Mouse (Mus musculus) kidney, postnatal 25 days (tissue): ENCODE data around the gene Tgfb3.
A peak's percentile ranks its signal among the peaks of the same experiment; 100 is the strongest.

Experiments
- DNase-seq, 2 experiments: peaks; one replicate each; pipeline ENCODE4 v3.0.0; 2021; ENCODE audit warnings: mixed read lengths in 2 of 2

The Tgfb3 gene

GRCm38 (mm10) chr12:86078553-86079201, at the start of gene Tgfb3:
Gene Tgfb3, minus strand, starts transcription at chr12:86079041.
- DNase-seq = peak; percentile 23 to 57

GRCm38 (mm10) chr12:86128122-86128521, 49.3 kb upstream of the Tgfb3 start:
- peak; percentile 74 to 87 for DNase-seq

GRCm38 (mm10) chr12:86124016-86124415, 45.2 kb upstream of the Tgfb3 start:
- no peak for DNase-seq

GRCm38 (mm10) chr12:86116295-86116835, 37.5 kb upstream of the Tgfb3 start:
- DNase-seq = no peak

GRCm38 (mm10) chr12:86110637-86111036, 31.8 kb upstream of the Tgfb3 start:
- peak; percentile 59 to 78 for DNase-seq

- peak; percentile 52 to 54 for DNase-seq
Measured at GRCm38 (mm10) chr12:86109531-86109930, 30.7 kb upstream of the Tgfb3 start.

GRCm38 (mm10) chr12:86107645-86108044, 28.8 kb upstream of the Tgfb3 start:
- DNase-seq = peak in 1 of 2 experiments; percentile 26

GRCm38 (mm10) chr12:86106086-86106485, 27.2 kb upstream of the Tgfb3 start:
- DNase-seq = peak in 1 of 2 experiments; percentile 20

- peak; percentile 28 to 63 for DNase-seq
Measured at GRCm38 (mm10) chr12:86105546-86105945, 26.7 kb upstream of the Tgfb3 start.

GRCm38 (mm10) chr12:86104297-86104696, 25.5 kb upstream of the Tgfb3 start:
- DNase-seq = peak; percentile 45 to 60

- peak; percentile 43 to 70 for DNase-seq
Measured at GRCm38 (mm10) chr12:86103852-86104251, 25.0 kb upstream of the Tgfb3 start.

GRCm38 (mm10) chr12:86103391-86103790, 24.6 kb upstream of the Tgfb3 start:
- peak in 1 of 2 experiments; percentile 59 for DNase-seq

GRCm38 (mm10) chr12:86102686-86103085, 23.8 kb upstream of the Tgfb3 start:
- DNase-seq = peak; percentile 70 to 85

GRCm38 (mm10) chr12:86100711-86101110, 21.9 kb upstream of the Tgfb3 start:
- peak in 1 of 2 experiments; percentile 25 for DNase-seq

GRCm38 (mm10) chr12:86097781-86098180, 18.9 kb upstream of the Tgfb3 start:
- DNase-seq = no peak

- no peak for DNase-seq
Measured at GRCm38 (mm10) chr12:86095806-86096205, 17.0 kb upstream of the Tgfb3 start.

GRCm38 (mm10) chr12:86094075-86094474, 15.2 kb upstream of the Tgfb3 start:
- DNase-seq = no peak

- peak; percentile 37 to 70 for DNase-seq
Measured at GRCm38 (mm10) chr12:86091601-86092132, 12.8 kb upstream of the Tgfb3 start.

GRCm38 (mm10) chr12:86090764-86091163, 11.9 kb upstream of the Tgfb3 start:
- peak in 1 of 2 experiments; percentile 30 for DNase-seq

GRCm38 (mm10) chr12:86088042-86088441, 9.2 kb upstream of the Tgfb3 start:
- peak; percentile 59 to 81 for DNase-seq

- peak in 1 of 2 experiments; percentile 27 for DNase-seq
Measured at GRCm38 (mm10) chr12:86086550-86086949, 7.7 kb upstream of the Tgfb3 start.

- peak in 1 of 2 experiments; percentile 24 for DNase-seq
Measured at GRCm38 (mm10) chr12:86085873-86086272, 7.0 kb upstream of the Tgfb3 start.

GRCm38 (mm10) chr12:86082481-86083012, 3.7 kb upstream of the Tgfb3 start, which contains the start of gene Ift43:
Gene Ift43, plus strand, starts transcription at chr12:86082541.
- DNase-seq = peak; percentile 91 to 93

GRCm38 (mm10) chr12:86079202-86079667, 394 bp upstream of the Tgfb3 start:
- peak; percentile 93 to 94 for DNase-seq
